In genomic region chr1:89322621-89323020, GRCm38 (mm10) we compare ENCODE assay signal across 12 mouse cellular contexts.
DNase-seq lines count a peak whose midpoint lies in the region; ATAC-seq and TF ChIP-seq lines count a peak whose summit lies in the region.
"Had no signal": no experiment of that assay in that cellular context is flagged by ENCODE, and none has a peak within 500 bp of the region (broad histone marks: within the 10 kb centered on the region; RNA-seq: fewer than 3 reads in every experiment).

No protein-coding gene starts in this region.

- TF ChIP-seq EP300 in lung, postnatal 0 days (IDR thresholded peaks at IDR 0.05): peak; percentile 79

- no peak for ATAC-seq in hindbrain, embryonic 16.5 days
- ATAC-seq in heart, embryonic 16.5 days (replicated peaks; ENCODE audit: extremely low read depth, insufficient read depth, low FRiP score): peak; percentile 72
- peak; percentile 79 for ATAC-seq in lung, postnatal 0 days
- ATAC-seq: activated CD4-positive, CD25-positive, alpha-beta regulatory T cell, adult 4 months; forebrain, embryonic 14.5 days; intestine, postnatal 0 days had no signal

- no peak overlapping the region for H3K9ac ChIP-seq in hindbrain, embryonic 16.5 days (ENCODE audit: low read depth, low read length)
- H3K9ac ChIP-seq in heart, embryonic 16.5 days (ENCODE audit: low read length): no peak overlapping the region
- H3K9ac ChIP-seq in lung, postnatal 0 days (replicated peaks; ENCODE audit: low read depth): no peak overlapping the region

- 0 out of 2 replicates have a peak, but pooled peaks cover 4% of the 10 kb centered on the region for H3K4me1 ChIP-seq in hindbrain, embryonic 10.5 days (replicated peaks)
- H3K4me1 ChIP-seq in hindbrain, embryonic 16.5 days (ENCODE audit: control insufficient read depth, insufficient read depth, low read depth, low read length): no peaks in the 10 kb centered on the region
- H3K4me1 ChIP-seq in heart, embryonic 16.5 days (ENCODE audit: control insufficient read depth, insufficient read depth, low read length): no peaks in the 10 kb centered on the region
- H3K4me1 ChIP-seq in lung, postnatal 0 days (ENCODE audit: insufficient read depth, low read depth, low read length): no peaks in the 10 kb centered on the region

- H3K4me2 ChIP-seq in hindbrain, embryonic 16.5 days (ENCODE audit: low read length): no peak overlapping the region
- no peak overlapping the region for H3K4me2 ChIP-seq in heart, embryonic 16.5 days (ENCODE audit: low read depth, low read length)
- no peak overlapping the region for H3K4me2 ChIP-seq in lung, postnatal 0 days (replicated peaks; ENCODE audit: low read depth, low read length)
- H3K4me2 ChIP-seq: midbrain, embryonic 11.5 days had no signal

- no peaks in the 10 kb centered on the region for H3K27me3 ChIP-seq in hindbrain, embryonic 10.5 days (ENCODE audit: insufficient read depth, poor library complexity, severe bottlenecking)
- H3K27me3 ChIP-seq in hindbrain, embryonic 16.5 days (replicated peaks; ENCODE audit: control insufficient read depth, insufficient read depth, low read length): no peaks in the 10 kb centered on the region
- no peaks in the 10 kb centered on the region for H3K27me3 ChIP-seq in heart, embryonic 16.5 days (ENCODE audit: control insufficient read depth, insufficient read depth, low read length)
- H3K27me3 ChIP-seq in lung, postnatal 0 days (replicated peaks; ENCODE audit: insufficient read depth, low read length): no peaks in the 10 kb centered on the region

- TF ChIP-seq CTCF in lung, postnatal 0 days (IDR thresholded peaks at IDR 0.05): no peak

- no peak for DNase-seq in hindbrain, embryonic 10.5 days (ENCODE audit: low spot score)
- DNase-seq in heart, adult 8-10 months (ENCODE audit: low spot score): peak; percentile 51
- DNase-seq in lung, postnatal 0 days (ENCODE audit: low spot score): peak; percentile 58
- DNase-seq in right cerebral cortex, postnatal 36 days (ENCODE audit: low spot score in 2 of 2): no peak
- DNase-seq in frontal cortex, postnatal 10 days (ENCODE audit: low spot score in 2 of 2): no peak

- WGBS in hindbrain, embryonic 10.5 days: 64% methylated on average over 4 of the region's 4 CpGs
- 70% methylated on average over 4 of the region's 4 CpGs for WGBS in hindbrain, embryonic 16.5 days
- 54% methylated on average over 4 of the region's 4 CpGs for WGBS in heart, embryonic 16.5 days
- 40% methylated on average over 4 of the region's 4 CpGs for WGBS in lung, postnatal 0 days

- peak overlapping the region; percentile 12; the same call in 1 of the 2 replicates for H3K27ac ChIP-seq in hindbrain, embryonic 10.5 days
- H3K27ac ChIP-seq in hindbrain, embryonic 16.5 days (ENCODE audit: low read depth, low read length): no peak overlapping the region
- peak overlapping the region; percentile 53 for H3K27ac ChIP-seq in heart, embryonic 16.5 days (ENCODE audit: low read length)
- peak overlapping the region; percentile 34; the same call in 1 of the 2 replicates for H3K27ac ChIP-seq in lung, postnatal 0 days (ENCODE audit: low read length)
- H3K27ac ChIP-seq: stomach, postnatal 0 days had no signal

- H3K36me3 ChIP-seq in hindbrain, embryonic 10.5 days: no peaks in the 10 kb centered on the region
- H3K36me3 ChIP-seq in hindbrain, embryonic 16.5 days (ENCODE audit: control insufficient read depth, insufficient read depth, low read length): no peaks in the 10 kb centered on the region
- H3K36me3 ChIP-seq in heart, embryonic 16.5 days (ENCODE audit: control insufficient read depth, insufficient read depth): no peaks in the 10 kb centered on the region
- H3K36me3 ChIP-seq in lung, postnatal 0 days (ENCODE audit: insufficient read depth, low read length): no peaks in the 10 kb centered on the region

- no peak overlapping the region for H3K4me3 ChIP-seq in hindbrain, embryonic 10.5 days
- no peak overlapping the region for H3K4me3 ChIP-seq in hindbrain, embryonic 16.5 days (ENCODE audit: low read length)
- H3K4me3 ChIP-seq in heart, embryonic 16.5 days (ENCODE audit: low read length): no peak overlapping the region
- no peak overlapping the region for H3K4me3 ChIP-seq in lung, postnatal 0 days (ENCODE audit: low read depth, low read length)

- H3K9me3 ChIP-seq in hindbrain, embryonic 10.5 days: no peaks in the 10 kb centered on the region
- H3K9me3 ChIP-seq in hindbrain, embryonic 16.5 days (ENCODE audit: control insufficient read depth, low read length): no peaks in the 10 kb centered on the region
- no peaks in the 10 kb centered on the region for H3K9me3 ChIP-seq in heart, embryonic 16.5 days (replicated peaks; ENCODE audit: control insufficient read depth, low read length)
- H3K9me3 ChIP-seq in lung, postnatal 0 days (ENCODE audit: low read length): no peaks in the 10 kb centered on the region

Comparison
In these comparisons a context has a peak if more than half of its experiments do, and no peak if none do; other contexts are left out.
1. DNase-seq: peak in heart, adult 8-10 months (single experiment) and lung, postnatal 0 days (single experiment); none in hindbrain, embryonic 10.5 days (single experiment), right cerebral cortex, postnatal 36 days (0 of 2) and frontal cortex, postnatal 10 days (0 of 2).